Mouse (Mus musculus) left cerebral cortex, adult 6 months (tissue): ENCODE measurements around the gene 5031439G07Rik. TPM values are rescaled to one million over a fixed set of nuclear protein-coding genes. Genes with fewer than 3 reads are reported as not detected.

Source experiments
- long read RNA-seq, 2 experiments: library from polyadenylated mRNA; unstranded; transcript quantifications; one replicate each; pipeline ENCODE4 v2.0.0; 2019 to 2020
- polyA plus RNA-seq: library from polyadenylated mRNA; unstranded; fragments of <200 nt; fragmentation: Nextera tagmentation; gene quantifications from 2 replicates; pipeline ENCODE4 v1.2.3, GENCODE M21; 2021

The 5031439G07Rik gene
- 5.2 and 5.4 TPM in 2 replicates for polyA plus RNA-seq
- long read RNA-seq, experiment 1, full-length matches to known transcripts: 2 of 127 reads
- long read RNA-seq, experiment 1, partial matches to known transcripts: 79 of 127 reads
- long read RNA-seq, experiment 1, other reads (novel, unspliced or antisense): 46 of 127 reads
- long read RNA-seq, experiment 2, partial matches to known transcripts: 18 of 30 reads
- long read RNA-seq, experiment 2, other reads (novel, unspliced or antisense): 12 of 30 reads

DNA sequence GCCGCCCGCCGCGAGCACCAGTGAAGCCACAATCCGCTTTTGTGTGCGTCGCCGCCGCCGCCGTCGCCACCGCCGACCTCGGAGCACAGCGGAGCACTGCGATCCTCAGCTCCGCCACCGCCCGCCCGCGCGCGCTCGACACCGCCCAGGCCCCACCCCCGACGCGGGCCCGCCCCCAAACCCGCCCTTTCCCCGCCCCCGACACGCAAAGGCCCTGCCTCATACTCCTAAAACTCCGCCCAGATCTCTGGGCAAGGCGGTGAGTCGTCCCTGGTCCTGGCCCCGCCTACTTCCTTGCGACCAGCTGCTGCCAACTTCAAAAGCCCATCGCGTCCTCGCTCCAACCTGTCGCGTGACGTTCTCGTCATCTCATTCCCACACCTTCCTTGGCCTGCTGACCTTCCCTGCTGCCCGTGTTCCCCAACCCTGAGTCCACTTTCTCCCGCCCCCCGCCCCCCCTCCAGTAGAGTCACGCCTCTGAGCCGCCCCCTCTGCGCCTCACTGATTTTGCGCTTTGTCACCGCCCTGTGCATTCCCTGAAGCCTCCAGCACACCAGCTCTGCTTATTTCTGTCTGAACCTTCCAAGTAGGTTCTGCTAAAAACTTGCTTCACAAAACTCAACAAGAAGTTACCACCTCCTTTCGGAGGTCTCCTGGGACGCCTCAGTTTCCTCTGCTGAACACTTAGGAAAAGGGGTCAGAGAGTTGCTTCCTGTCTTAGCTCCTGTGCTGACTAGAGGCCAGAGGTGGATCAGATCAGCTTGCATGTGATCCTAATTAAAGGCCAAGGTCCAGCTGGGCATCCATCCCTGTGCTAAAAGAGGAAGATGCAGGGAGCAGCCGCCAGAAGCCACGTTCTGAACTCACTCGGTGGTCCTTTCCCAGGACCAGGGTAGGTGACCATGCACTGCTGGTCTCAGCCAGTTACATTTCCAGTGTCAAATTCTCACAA, at the start of gene 5031439G07Rik:
5031439G07Rik (minus strand) TSS at position 678 of the 952 bp plus-strand sequence.

DNA sequence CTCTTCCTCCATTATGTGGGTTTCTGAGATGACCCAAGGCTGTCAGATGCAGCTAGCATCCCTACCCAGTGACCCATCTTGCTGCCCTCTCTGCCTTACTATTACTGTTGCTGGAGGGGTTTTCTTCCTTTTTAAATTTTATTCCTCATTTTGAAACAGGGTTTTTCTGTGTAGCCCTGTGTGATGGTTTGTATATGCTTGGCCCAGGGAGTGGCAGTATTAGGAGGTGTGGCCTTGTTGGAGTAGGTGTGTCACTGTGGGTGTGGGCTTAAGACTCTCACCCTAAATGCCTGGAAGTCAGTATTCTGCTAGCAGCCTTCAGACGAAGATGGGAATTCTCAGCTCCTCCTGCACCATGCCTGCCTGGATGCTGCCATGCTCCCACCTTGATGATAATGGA, 40.3 kb upstream of the 5031439G07Rik start, which contains the start of gene Fam118a:
Fam118a (plus strand) TSS at position 301 of the 400 bp plus-strand sequence.

DNA sequence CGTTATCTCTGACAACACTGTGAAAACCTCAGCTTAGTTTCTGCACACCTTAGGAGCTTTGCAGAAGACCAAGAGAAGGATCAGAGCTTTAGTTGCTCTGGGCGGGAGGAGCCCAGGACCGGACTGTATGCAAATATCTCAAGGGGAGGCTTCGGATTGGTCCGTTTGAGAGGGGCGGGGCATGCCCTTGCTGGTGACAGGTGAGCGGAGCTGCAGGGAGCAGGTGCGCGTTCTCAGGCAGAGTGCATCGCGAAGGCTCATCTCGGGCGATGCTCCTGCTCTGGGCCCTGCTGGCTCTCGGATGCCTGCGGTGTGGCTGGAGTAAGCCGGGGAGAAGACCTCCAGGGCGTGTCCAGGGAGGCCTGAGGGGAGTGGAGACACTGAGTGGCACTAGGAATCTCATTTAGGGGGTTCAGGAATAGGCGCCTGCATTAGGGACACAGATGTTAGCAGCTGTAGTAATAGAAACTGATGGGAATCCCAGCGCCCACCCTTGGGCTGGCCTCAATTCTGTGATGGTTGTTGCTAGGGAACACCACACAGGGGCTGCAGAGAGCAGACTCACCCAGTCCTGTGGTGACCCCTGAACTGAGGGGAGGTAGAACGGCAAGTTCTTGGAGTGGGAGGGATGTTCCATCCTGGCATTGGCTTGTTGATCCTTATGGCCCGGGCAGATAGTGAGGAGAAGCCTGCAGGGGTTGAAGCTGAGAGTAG, 28.8 kb upstream of the 5031439G07Rik start, which contains the start of gene Upk3a:
Upk3a (plus strand) TSS at position 191 of the 714 bp plus-strand sequence.

DNA sequence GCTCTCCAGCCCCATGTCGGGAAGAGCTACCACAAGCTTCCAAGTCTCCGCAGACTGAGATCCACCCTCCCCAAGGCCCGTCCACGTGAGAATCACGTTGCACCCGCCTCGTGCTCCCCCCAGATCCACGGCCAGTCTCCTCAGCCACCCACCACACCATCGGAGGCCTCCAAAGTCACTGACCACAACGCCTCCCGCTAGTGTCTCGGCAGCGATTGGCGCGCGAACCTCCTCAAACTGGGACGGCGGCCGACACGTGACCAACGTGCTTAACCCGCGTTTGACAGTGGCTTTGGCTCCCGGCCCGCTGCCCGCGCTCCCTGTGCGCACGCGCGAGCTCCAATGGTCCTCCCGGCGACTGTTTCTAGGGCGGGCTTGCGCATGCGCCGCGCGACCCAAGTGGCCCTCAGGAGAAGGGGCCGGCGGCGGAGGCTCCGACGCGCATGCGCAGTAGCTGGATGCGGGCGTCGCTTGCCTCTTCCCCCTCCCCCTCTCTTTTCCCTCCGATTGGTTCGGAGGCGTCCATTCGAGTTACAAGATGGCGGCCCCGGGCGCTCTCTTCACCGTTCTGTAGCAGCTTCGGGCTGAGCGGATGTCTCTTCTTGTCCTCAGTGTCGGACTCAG, 65.4 kb downstream of the 5031439G07Rik start, which contains the start of gene Nup50:
Nup50 (plus strand) TSS at position 528 of the 624 bp plus-strand sequence.

DNA sequence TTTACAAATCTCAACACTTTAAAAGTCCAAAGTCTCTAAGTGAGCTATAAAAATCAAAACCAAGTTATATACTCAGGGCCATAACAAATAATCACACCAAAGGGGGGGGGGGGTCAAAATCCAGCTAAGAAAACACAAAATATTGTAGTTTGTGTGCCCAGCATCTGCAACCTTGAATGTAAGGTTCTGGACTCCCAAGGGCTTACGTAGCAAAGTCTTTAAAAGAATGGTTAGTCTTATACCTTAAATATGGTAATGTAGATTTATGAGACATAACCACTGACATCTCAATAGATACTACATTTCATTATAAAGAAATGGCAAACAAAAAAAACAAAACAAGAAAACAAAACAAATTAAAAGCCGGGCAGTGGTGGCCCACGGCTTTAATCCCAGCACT, 68.4 kb downstream of the 5031439G07Rik start, which contains the start of gene Gm29666:
Gm29666 (minus strand) TSS at position 101 of the 400 bp plus-strand sequence.

Other genes starting within 250 kb of the 5031439G07Rik start
- gene Phf21b, start 132.5 kb downstream of the 5031439G07Rik start, polyA plus RNA-seq: 0.56 and 0.61 TPM in 2 replicates
- 0.30 and 0.37 TPM in 2 replicates for gene Gm29666, start 68.5 kb downstream of the 5031439G07Rik start, polyA plus RNA-seq
- 10.8 and 12.7 TPM in 2 replicates for gene Nup50, start 65.1 kb downstream of the 5031439G07Rik start, polyA plus RNA-seq
- 0.44 TPM in 1 of 2 replicates, not detected in the other for gene Upk3a, start 28.6 kb upstream of the 5031439G07Rik start, polyA plus RNA-seq
- gene Fam118a, start 40.4 kb upstream of the 5031439G07Rik start, polyA plus RNA-seq: 9.7 and 15.7 TPM in 2 replicates
- gene Smc1b, start 143.4 kb upstream of the 5031439G07Rik start, polyA plus RNA-seq: 0.04 and 0.27 TPM in 2 replicates
- 0.32 and 0.53 TPM in 2 replicates for gene Ribc2, start 143.5 kb upstream of the 5031439G07Rik start, polyA plus RNA-seq
- 10.5 and 11.6 TPM in 2 replicates for gene Fbln1, start 217.4 kb upstream of the 5031439G07Rik start, polyA plus RNA-seq